Comparison of ENCODE assay signal across 9 mouse cellular contexts in the genomic region with DNA sequence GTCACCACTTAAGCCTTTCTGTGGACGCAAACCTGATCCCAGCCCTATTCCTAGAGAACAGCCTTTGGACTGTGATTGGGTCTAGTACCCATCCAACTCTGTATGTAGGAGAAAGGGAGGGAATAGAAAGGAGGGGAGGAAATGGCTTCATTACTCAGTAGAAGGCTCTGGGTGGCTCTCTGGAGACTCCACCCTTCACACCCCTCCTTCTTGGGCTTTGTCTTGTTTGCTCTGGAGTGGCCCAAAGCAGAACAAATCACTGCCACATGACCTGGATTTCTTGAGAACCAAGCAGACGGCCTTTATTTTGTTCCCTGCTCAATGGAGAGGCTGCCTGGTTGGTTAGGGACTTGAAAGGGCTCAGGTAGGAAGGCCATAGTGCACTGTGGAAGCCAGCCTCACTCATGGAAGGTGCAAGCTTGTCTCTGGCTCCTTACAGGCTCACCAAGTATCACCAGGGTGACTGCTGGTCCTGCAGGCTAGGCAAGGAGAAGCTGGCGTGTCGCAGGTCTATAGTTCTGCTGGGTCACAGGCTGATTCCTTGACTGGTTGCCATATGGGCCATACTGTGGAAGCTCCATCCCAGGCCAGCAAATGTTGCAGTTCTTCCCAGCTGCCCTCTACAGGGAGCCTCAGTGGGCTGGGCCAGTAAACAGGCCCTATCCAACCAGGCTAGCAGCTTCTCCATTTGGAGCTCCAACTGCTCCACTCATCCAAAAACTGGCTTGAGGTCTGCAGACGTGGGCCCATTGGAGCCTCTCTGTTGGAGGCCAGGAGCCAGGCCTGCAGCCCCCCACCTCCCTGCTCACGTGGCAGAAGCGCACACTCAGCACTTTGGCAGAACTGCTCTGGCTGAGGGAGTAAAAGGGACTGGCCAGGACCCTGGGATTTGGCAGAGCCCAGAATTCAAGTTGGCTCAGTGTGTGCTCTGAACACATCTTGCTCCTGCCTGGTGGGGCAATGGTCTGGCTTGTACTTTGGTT. TPM values are rescaled to one million over a fixed set of nuclear protein-coding genes. Genes with fewer than 3 reads are reported as not detected.
A peak's percentile ranks its signal among the peaks of the same experiment; 100 is the strongest.
DNase-seq lines count a peak whose midpoint lies in the region; ATAC-seq and TF ChIP-seq lines count a peak whose summit lies in the region.
"Had no signal": no experiment of that assay in that cellular context is flagged by ENCODE, and none has a peak within 500 bp of the region (broad histone marks: within the 10 kb centered on the region; RNA-seq: fewer than 3 reads in every experiment).

No protein-coding gene starts in this region.

- H3K9ac ChIP-seq in heart, adult 2 months (ENCODE audit: low read depth, low read length), result no peak overlapping the region
- no peak overlapping the region for H3K9ac ChIP-seq in ES-E14 (ENCODE audit: insufficient read depth, low read depth, low read length, poor library complexity, severe bottlenecking)
- H3K9ac ChIP-seq in intestine, postnatal 0 days (ENCODE audit: low read depth, low read length), result no peak overlapping the region
- H3K9ac ChIP-seq: midbrain, embryonic 13.5 days had no signal

- in situ Hi-C loops in ES-E14 (cut with MboI; ENCODE audit: low sequenced_read_pairs in 2 of 2, unreplicated experiment in 2 of 2), result no loop called here

- no peaks in the 10 kb centered on the region for H3K27me3 ChIP-seq in heart, adult 2 months (ENCODE audit: control insufficient read depth, insufficient read depth, low read length)
- no peaks in the 10 kb centered on the region for H3K27me3 ChIP-seq in intestine, postnatal 0 days (replicated peaks; ENCODE audit: control insufficient read depth, insufficient read depth, low read length)
- H3K27me3 ChIP-seq: midbrain, embryonic 13.5 days had no signal

- TF ChIP-seq POLR2A in heart, adult 2 months (IDR thresholded peaks at IDR 0.05; ENCODE audit: insufficient read depth, low read depth, low read length), result no peak

- H3K4me1 ChIP-seq in heart, adult 2 months (ENCODE audit: control insufficient read depth, insufficient read depth, low read length), result no peaks in the 10 kb centered on the region; the same call in 1 of the 2 replicates
- H3K4me1 ChIP-seq in ES-E14 (ENCODE audit: control insufficient read depth in 2 of 2, insufficient read depth in 2 of 2, low read length in 2 of 2, poor library complexity in 1 of 2), result no peaks in the 10 kb centered on the region
- H3K4me1 ChIP-seq in intestine, postnatal 0 days (replicated peaks; ENCODE audit: control insufficient read depth, insufficient read depth, low read length), result no peaks in the 10 kb centered on the region; the same call in 1 of the 2 replicates
- H3K4me1 ChIP-seq: midbrain, embryonic 13.5 days had no signal

- DNase-seq in heart, adult 2 months, result peak in 1 of 2 experiments; percentile 43
- DNase-seq in heart, adult 8-10 months (ENCODE audit: low spot score), result no peak
- no peak for DNase-seq in ES-E14 (ENCODE audit: low read depth, low spot score)
- peak; percentile 78 to 88 for DNase-seq in cerebellum, postnatal 10 days
- DNase-seq in left cerebral cortex, adult 9 months (ENCODE audit: low spot score in 2 of 2), result no peak
- DNase-seq in right cerebral cortex, postnatal 4 days, result no peak
- no peak for DNase-seq in layer of hippocampus, adult 9-11 months

- H3K36me3 ChIP-seq in heart, adult 2 months (ENCODE audit: control insufficient read depth, insufficient read depth, low read length), result no peaks in the 10 kb centered on the region
- H3K36me3 ChIP-seq in ES-E14 (ENCODE audit: control insufficient read depth, insufficient read depth, low read length, poor library complexity, severe bottlenecking), result peaks cover 3% of the 10 kb centered on the region; the same call in 1 of the 2 replicates
- H3K36me3 ChIP-seq in intestine, postnatal 0 days (ENCODE audit: control insufficient read depth, insufficient read depth), result peaks cover 10% of the 10 kb centered on the region; the same call in 1 of the 2 replicates

- no peak for TF ChIP-seq CTCF in heart, adult 2 months (IDR thresholded peaks at IDR 0.05)
- no peak for TF ChIP-seq CTCF in intestine, postnatal 0 days (IDR thresholded peaks at IDR 0.05; ENCODE audit: low read depth)

- intact Hi-C loops in heart, adult 2 months (cut with DNase I), result no loop called here

- H3K4me3 ChIP-seq in heart, adult 2 months, result no peak overlapping the region
- no peak overlapping the region for H3K4me3 ChIP-seq in ES-E14 (ENCODE audit: insufficient read depth in 1 of 2, low read depth in 1 of 2, low read length in 2 of 2, poor library complexity in 1 of 2, severe bottlenecking in 1 of 2)
- no peak overlapping the region for H3K4me3 ChIP-seq in intestine, postnatal 0 days (ENCODE audit: low read depth, low read length)
- H3K4me3 ChIP-seq: midbrain, embryonic 13.5 days had no signal

- ATAC-seq in intestine, postnatal 0 days, result peak; percentile 62
- ATAC-seq: midbrain, embryonic 13.5 days had no signal

- WGBS in heart, adult 2 months, result 43% methylated on average over 7 of the region's 7 CpGs
- 42% methylated on average over 7 of the region's 7 CpGs for WGBS in intestine, postnatal 0 days

- no peaks in the 10 kb centered on the region for H3K79me2 ChIP-seq in heart, adult 2 months (replicated peaks; ENCODE audit: control insufficient read depth, insufficient read depth, low read length)

- no peaks in the 10 kb centered on the region for H3K9me3 ChIP-seq in ES-E14 (ENCODE audit: control insufficient read depth, insufficient read depth, low read depth, low read length)
- no peaks in the 10 kb centered on the region for H3K9me3 ChIP-seq in intestine, postnatal 0 days (ENCODE audit: control insufficient read depth)
- H3K9me3 ChIP-seq: midbrain, embryonic 13.5 days had no signal

- TF ChIP-seq EP300 in heart, adult 2 months (IDR thresholded peaks at IDR 0.05; ENCODE audit: insufficient read depth, low read depth, low read length), result no peak

- H3K27ac ChIP-seq in heart, adult 2 months, result peak overlapping the region; percentile 26; the same call in 1 of the 2 replicates
- no peak overlapping the region for H3K27ac ChIP-seq in ES-E14 (ENCODE audit: insufficient read depth, low read depth, low read length, poor library complexity, severe bottlenecking)
- H3K27ac ChIP-seq in intestine, postnatal 0 days (ENCODE audit: low read depth, low read length), result no peak overlapping the region
- H3K27ac ChIP-seq: midbrain, embryonic 13.5 days had no signal

- no peak overlapping the region for H3K4me2 ChIP-seq in intestine, postnatal 0 days (replicated peaks; ENCODE audit: low read depth)
- H3K4me2 ChIP-seq: midbrain, embryonic 13.5 days had no signal

TF ChIP-seq in ES-E14, 5 proteins besides CTCF, POLR2A, EP300 and RAD21:
- peak; percentile 71 for TF ChIP-seq MAFK (IDR thresholded peaks at IDR 0.05; ENCODE audit: insufficient read depth, low read depth, low read length)
- TF ChIP-seq HCFC1 (IDR thresholded peaks at IDR 0.05; ENCODE audit: borderline replicate concordance, insufficient read depth, low read length), result no peak
TF ChIP-seq in ES-E14: peak in this region for 1.

RNA-seq across cellular contexts. Expression of gene Trmt44, which starts 22.7 kb away (rescaled TPM):
- total RNA-seq in heart, adult 2 months (2021), result 1 to 10 TPM; 1.9 to 2.0 TPM
- polyA plus RNA-seq in heart, adult 2 months (2012; rRNA removed), result 1.7 and 2.0 TPM in 2 replicates
- total RNA-seq in heart, adult 8-10 months (2022), result 1 to 10 TPM; 1.7 to 2.1 (median 2.0) TPM
- 14.9 and 15.1 TPM in 2 replicates for total RNA-seq in ES-E14 (2012; rRNA removed)
- polyA plus RNA-seq in intestine, postnatal 0 days (2015; fragmentation: Nextera tagmentation; extraction: Ambion mirVana), result 3.6 and 4.6 TPM in 2 replicates

RNA-seq across cellular contexts. Expression of gene Cpz, which starts 26.6 kb away (rescaled TPM):
- under 1 TPM; 0.39 to 0.50 TPM for total RNA-seq in heart, adult 2 months (2021)
- 2.2 and 2.3 TPM in 2 replicates for polyA plus RNA-seq in heart, adult 2 months (2012; rRNA removed)
- total RNA-seq in heart, adult 8-10 months (2022), result under 1 TPM in 3 of 4 experiments, not detected in 1; 0.25 to 0.59 (median 0.41) TPM
- total RNA-seq in ES-E14 (2012; rRNA removed), result 4.3 and 6.1 TPM in 2 replicates
- polyA plus RNA-seq in intestine, postnatal 0 days (2015; fragmentation: Nextera tagmentation; extraction: Ambion mirVana), result 4.0 and 4.4 TPM in 2 replicates

RNA-seq across cellular contexts. Expression of gene Acox3, which starts 30.7 kb away (rescaled TPM):
- 10 to 100 TPM; 21.8 to 28.3 TPM for total RNA-seq in heart, adult 2 months (2021)
- polyA plus RNA-seq in heart, adult 2 months (2012; rRNA removed), result 22.5 and 25.5 TPM in 2 replicates
- total RNA-seq in heart, adult 8-10 months (2022), result 10 to 100 TPM; 21.9 to 32.0 (median 26.4) TPM
- 7.2 and 9.1 TPM in 2 replicates for total RNA-seq in ES-E14 (2012; rRNA removed)
- polyA plus RNA-seq in intestine, postnatal 0 days (2015; fragmentation: Nextera tagmentation; extraction: Ambion mirVana), result 19.7 and 21.4 TPM in 2 replicates

Comparison
In these comparisons a context has a peak if more than half of its experiments do, and no peak if none do; other contexts are left out.
1. DNase-seq: peak in cerebellum, postnatal 10 days (2 of 2); none in heart, adult 8-10 months (single experiment), ES-E14 (single experiment), left cerebral cortex, adult 9 months (0 of 2), right cerebral cortex, postnatal 4 days (single experiment) and layer of hippocampus, adult 9-11 months (single experiment).